Mouse (Mus musculus): ENCODE results near the gene Ifngr2. TPM values are rescaled to one million over a fixed set of nuclear protein-coding genes. Genes with fewer than 3 reads are reported as not detected.

The Ifngr2 gene
- polyA plus RNA-seq, 1 experiment from 2014 or later = 65.3 TPM

- Histone ChIP-seq H3K4me3 (ENCODE audit: low read depth, low read length) (no peak overlapping the region), H3K9ac (ENCODE audit: low read length) (no peak overlapping the region), H3K27ac (ENCODE audit: low read depth) (no peak overlapping the region), H3K27me3 (replicated peaks; ENCODE audit: control insufficient read depth, insufficient read depth, low read length) (no peaks in the 10 kb centered on the region), H3K4me2 (ENCODE audit: low read length) (no peak overlapping the region), H3K4me1 (replicated peaks; ENCODE audit: control insufficient read depth, insufficient read depth, low read length) (no peaks in the 10 kb centered on the region), H3K36me3 (ENCODE audit: control insufficient read depth, insufficient read depth, low read length) (no peaks in the 10 kb centered on the region), H3K9me3 (ENCODE audit: control insufficient read depth, low read length) (no peaks in the 10 kb centered on the region)
- WGBS = 77% methylated on average over 11 of the region's 11 CpGs
- no peak for DNase-seq (ENCODE audit: low spot score)
- no peak for ATAC-seq (replicated peaks; ENCODE audit: low FRiP score, low TSS enrichment, low read depth)
These were observed 64.4 kb downstream of the Ifngr2 start for GRCm38 (mm10) chr16:91611248-91611647.

GRCm38 (mm10) chr16:91612525-91612924 is 65.7 kb downstream of the Ifngr2 start:
- H3K9ac ChIP-seq (ENCODE audit: low read length) = no peak overlapping the region
- no peaks in the 10 kb centered on the region for H3K27me3 ChIP-seq (replicated peaks; ENCODE audit: control insufficient read depth, insufficient read depth, low read length)
- 63% methylated on average over 5 of the region's 5 CpGs for WGBS
- H3K27ac ChIP-seq (ENCODE audit: low read depth) = no peak overlapping the region
- no peaks in the 10 kb centered on the region for H3K9me3 ChIP-seq (ENCODE audit: control insufficient read depth, low read length)
- no peak overlapping the region for H3K4me2 ChIP-seq (ENCODE audit: low read length)
- no peaks in the 10 kb centered on the region for H3K36me3 ChIP-seq (ENCODE audit: control insufficient read depth, insufficient read depth, low read length)
- no peak overlapping the region for H3K4me3 ChIP-seq (ENCODE audit: low read depth, low read length)
- no peak for ATAC-seq (replicated peaks; ENCODE audit: low FRiP score, low TSS enrichment, low read depth)
- DNase-seq (ENCODE audit: low spot score) = no peak
- no peaks in the 10 kb centered on the region for H3K4me1 ChIP-seq (replicated peaks; ENCODE audit: control insufficient read depth, insufficient read depth, low read length)

- no peaks in the 10 kb centered on the region for H3K9me3 ChIP-seq (ENCODE audit: control insufficient read depth, low read length)
These were observed 67.7 kb downstream of the Ifngr2 start for GRCm38 (mm10) chr16:91614552-91614951.

More at GRCm38 (mm10) chr16:91614552-91614951, 67.7 kb downstream of the Ifngr2 start:
- 81% methylated on average over 6 of the region's 6 CpGs for WGBS
- Histone ChIP-seq H3K36me3 (ENCODE audit: control insufficient read depth, insufficient read depth, low read length) (no peaks in the 10 kb centered on the region), H3K27ac (ENCODE audit: low read depth) (no peak overlapping the region), H3K4me3 (ENCODE audit: low read depth, low read length) (no peak overlapping the region), H3K4me2 (ENCODE audit: low read length) (no peak overlapping the region), H3K27me3 (replicated peaks; ENCODE audit: control insufficient read depth, insufficient read depth, low read length) (no peaks in the 10 kb centered on the region), H3K4me1 (replicated peaks; ENCODE audit: control insufficient read depth, insufficient read depth, low read length) (no peaks in the 10 kb centered on the region), H3K9ac (ENCODE audit: low read length) (no peak overlapping the region)
- ATAC-seq (replicated peaks; ENCODE audit: low FRiP score, low TSS enrichment, low read depth) (no peak), DNase-seq (ENCODE audit: low spot score) (no peak)

Small RNA genes within 50 kb of the gene (microRNA-seq; reads per million reads assigned to microRNA genes)
- gene Mir6367 = not detected

Other genes starting within 250 kb of the Ifngr2 start
- gene Ifnar2, start 174.3 kb upstream of the Ifngr2 start, polyA plus RNA-seq (2014; fragmentation: Nextera tagmentation; extraction: Ambion mirVana) = 41.1 and 44.0 TPM in 2 replicates
- 0.45 TPM in 1 of 2 replicates, not detected in the other for gene Gm21970, start 155.4 kb upstream of the Ifngr2 start, polyA plus RNA-seq (2014; fragmentation: Nextera tagmentation; extraction: Ambion mirVana)
- 35.4 and 36.8 TPM in 2 replicates for gene Il10rb, start 140.9 kb upstream of the Ifngr2 start, polyA plus RNA-seq (2014; fragmentation: Nextera tagmentation; extraction: Ambion mirVana)
- 51.9 and 60.9 TPM in 2 replicates for gene Ifnar1, start 61.8 kb upstream of the Ifngr2 start, polyA plus RNA-seq (2014; fragmentation: Nextera tagmentation; extraction: Ambion mirVana)
- gene Tmem50b, start 50.7 kb downstream of the Ifngr2 start, polyA plus RNA-seq (2014; fragmentation: Nextera tagmentation; extraction: Ambion mirVana) = 29.1 and 31.1 TPM in 2 replicates
- gene Dnajc28, start 72.0 kb downstream of the Ifngr2 start, polyA plus RNA-seq (2014; fragmentation: Nextera tagmentation; extraction: Ambion mirVana) = 2.4 and 2.8 TPM in 2 replicates
- gene Gart, start 99.9 kb downstream of the Ifngr2 start, polyA plus RNA-seq (2014; fragmentation: Nextera tagmentation; extraction: Ambion mirVana) = 125 and 137 TPM in 2 replicates
- gene Son, start 100.4 kb downstream of the Ifngr2 start, polyA plus RNA-seq (2014; fragmentation: Nextera tagmentation; extraction: Ambion mirVana) = 138 and 146 TPM in 2 replicates
- 24.3 and 24.7 TPM in 2 replicates for gene Donson, start 141.7 kb downstream of the Ifngr2 start, polyA plus RNA-seq (2014; fragmentation: Nextera tagmentation; extraction: Ambion mirVana)
- gene Cryzl1, start 181.9 kb downstream of the Ifngr2 start, polyA plus RNA-seq (2014; fragmentation: Nextera tagmentation; extraction: Ambion mirVana) = 69.4 and 73.3 TPM in 2 replicates
- gene Itsn1, start 182.2 kb downstream of the Ifngr2 start, polyA plus RNA-seq (2014; fragmentation: Nextera tagmentation; extraction: Ambion mirVana) = 22.5 and 22.7 TPM in 2 replicates